Mouse (Mus musculus) bone marrow, adult 2 months (tissue): ENCODE measurements around the gene Itgb4.

Experiments used
- CTCF ChIP-seq: fragments of 200-500 bp; IDR thresholded peaks from 2 replicates; pipeline ENCODE4 v1.5.1; 2011; ENCODE audit warnings: low read length, control low read depth; ENCODE audit not compliant: control insufficient read depth, insufficient read depth
- POLR2A ChIP-seq: fragments of 200-500 bp; IDR thresholded peaks from 2 replicates; pipeline ENCODE4 v1.6.1; 2011; ENCODE audit warnings: low read depth, mild to moderate bottlenecking, control low read depth, low read length, borderline replicate concordance; ENCODE audit not compliant: control insufficient read depth

DNA sequence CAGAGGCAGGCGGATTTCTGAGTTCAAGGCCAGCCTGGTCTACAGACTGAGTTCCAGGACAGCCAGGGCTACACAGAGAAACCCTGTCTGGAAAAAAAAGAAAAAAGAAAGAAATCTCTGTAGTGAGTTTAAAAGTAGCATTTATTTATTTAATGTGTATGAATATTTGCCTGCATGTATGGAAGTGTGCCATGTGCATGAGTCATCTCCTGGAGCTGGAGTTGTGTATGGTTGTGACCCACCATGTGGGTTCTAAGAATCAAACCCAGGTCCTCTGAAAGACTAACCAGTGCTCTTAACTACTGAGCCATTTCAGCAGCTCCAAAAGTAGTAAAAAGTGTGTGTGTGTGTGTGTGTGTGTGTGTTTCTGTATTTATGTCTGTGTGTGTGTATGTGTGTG is 68.8 kb downstream of the Itgb4 start:
- no peak for TF ChIP-seq POLR2A
- TF ChIP-seq CTCF, result no peak
